Mouse (Mus musculus) ES-Bruce4 (cell line): ENCODE results near the gene Cck. TPM values are rescaled to one million over a fixed set of nuclear protein-coding genes. Genes with fewer than 3 reads are reported as not detected.

Experiments used
- H3K27ac ChIP-seq: 2 replicates; pipeline ENCODE4 v1.5.1; 2012; ENCODE audit warnings: low read length, inconsistent platforms; ENCODE audit not compliant: insufficient read depth
- H3K27me3 ChIP-seq: 2 replicates; pipeline ENCODE4 v1.6.1; 2012; ENCODE audit warnings: mild to moderate bottlenecking, low read length, inconsistent platforms; ENCODE audit not compliant: control insufficient read depth, poor library complexity, insufficient read depth, severe bottlenecking
- H3K36me3 ChIP-seq: 2 replicates; pipeline ENCODE4 v1.6.1; 2012; ENCODE audit warnings: inconsistent platforms, mild to moderate bottlenecking, low read length, moderate library complexity; ENCODE audit not compliant: control insufficient read depth, poor library complexity, insufficient read depth, severe bottlenecking
- H3K4me1 ChIP-seq: one replicate; pipeline ENCODE4 v1.8.1; 2011; ENCODE audit warnings: low read length; ENCODE audit not compliant: control insufficient read depth, insufficient read depth
- H3K4me3 ChIP-seq: 2 replicates; pipeline ENCODE4 v1.5.1; 2011; ENCODE audit warnings: low read depth, mild to moderate bottlenecking, low read length
- H3K9ac ChIP-seq: 2 replicates; pipeline ENCODE4 v1.6.1; 2012; ENCODE audit warnings: low read depth, mild to moderate bottlenecking, inconsistent platforms; ENCODE audit not compliant: poor library complexity, severe bottlenecking
- H3K9me3 ChIP-seq: replicated peaks from 2 replicates; pipeline ENCODE4 v1.6.1; 2012; ENCODE audit warnings: mild to moderate bottlenecking, low read length, inconsistent platforms; ENCODE audit not compliant: control insufficient read depth, poor library complexity, insufficient read depth, severe bottlenecking
- CTCF ChIP-seq: IDR thresholded peaks from one replicate; pipeline ENCODE4 v1.8.1; 2011; ENCODE audit warnings: low read depth, low read length
- EP300 ChIP-seq: IDR thresholded peaks from 2 replicates; pipeline ENCODE4 v1.6.1; 2011; ENCODE audit warnings: low read depth, low read length; ENCODE audit not compliant: insufficient read depth
- POLR2A ChIP-seq: IDR thresholded peaks from one replicate; pipeline ENCODE4 v1.8.1; 2011; ENCODE audit warnings: low read length; ENCODE audit not compliant: insufficient read depth
- polyA plus RNA-seq: library from polyadenylated mRNA; stranded (reverse); fragments of >200 nt; gene quantifications from 2 replicates; pipeline ENCODE4 v1.2.4, GENCODE M21; 2011; ENCODE audit warnings: low read depth; ENCODE audit not compliant: missing spikeins, insufficient read depth, insufficient read length

Gene Cck
- polyA plus RNA-seq, 1 experiment: 1.3 TPM

DNA sequence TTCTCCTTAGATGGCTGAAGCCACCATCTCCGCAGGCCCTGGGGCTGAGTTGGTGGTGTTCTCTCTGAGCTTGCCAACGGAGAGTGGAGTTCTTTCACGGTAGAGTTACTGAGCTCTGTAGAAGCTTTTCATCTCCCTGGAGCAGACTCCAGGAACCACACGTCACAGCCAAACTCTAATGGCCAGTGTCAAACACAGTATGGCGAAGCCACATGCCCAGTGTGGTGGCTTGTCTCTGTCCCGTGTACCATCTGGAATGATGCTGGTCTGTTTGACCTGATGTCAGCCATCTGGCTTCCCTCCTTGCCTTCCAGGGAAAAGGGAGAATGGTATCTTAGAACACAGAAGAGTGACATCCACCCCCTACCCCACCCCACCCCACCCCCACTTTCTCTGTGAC, 25.8 kb downstream of the Cck start:
- H3K4me1 ChIP-seq: peaks cover 2% of the 10 kb centered on the region
- H3K27me3 ChIP-seq: no peaks in the 10 kb centered on the region
- no peak for TF ChIP-seq EP300
- no peak for TF ChIP-seq CTCF
- TF ChIP-seq POLR2A: no peak
- H3K4me3 ChIP-seq: no peak overlapping the region
- no peak overlapping the region for H3K9ac ChIP-seq
- H3K27ac ChIP-seq: no peak overlapping the region
- no peaks in the 10 kb centered on the region for H3K9me3 ChIP-seq
- H3K36me3 ChIP-seq: no peaks in the 10 kb centered on the region

- Histone ChIP-seq H3K9ac (no peak overlapping the region), H3K27me3 (no peaks in the 10 kb centered on the region), H3K9me3 (no peaks in the 10 kb centered on the region), H3K4me3 (no peak overlapping the region), H3K36me3 (peaks cover 2% of the 10 kb centered on the region; the same call in 1 of the 2 replicates), H3K4me1 (peaks cover 2% of the 10 kb centered on the region), H3K27ac (no peak overlapping the region)
- TF ChIP-seq EP300 (no peak), CTCF (no peak), POLR2A (no peak)
Observed at GRCm38 (mm10) chr9:121467460-121467859, 28.0 kb downstream of the Cck start.

- H3K4me1 ChIP-seq: peaks cover 3% of the 10 kb centered on the region
- no peaks in the 10 kb centered on the region for H3K27me3 ChIP-seq
- peaks cover 2% of the 10 kb centered on the region; the same call in 1 of the 2 replicates for H3K36me3 ChIP-seq
- H3K27ac ChIP-seq: no peak overlapping the region
- H3K4me3 ChIP-seq: peak overlapping the region; percentile 62
- TF ChIP-seq CTCF (no peak), POLR2A (no peak), EP300 (no peak)
- H3K9me3 ChIP-seq: no peaks in the 10 kb centered on the region
- H3K9ac ChIP-seq: no peak overlapping the region
Observed at GRCm38 (mm10) chr9:121460527-121460926, 35.0 kb downstream of the Cck start.

DNA sequence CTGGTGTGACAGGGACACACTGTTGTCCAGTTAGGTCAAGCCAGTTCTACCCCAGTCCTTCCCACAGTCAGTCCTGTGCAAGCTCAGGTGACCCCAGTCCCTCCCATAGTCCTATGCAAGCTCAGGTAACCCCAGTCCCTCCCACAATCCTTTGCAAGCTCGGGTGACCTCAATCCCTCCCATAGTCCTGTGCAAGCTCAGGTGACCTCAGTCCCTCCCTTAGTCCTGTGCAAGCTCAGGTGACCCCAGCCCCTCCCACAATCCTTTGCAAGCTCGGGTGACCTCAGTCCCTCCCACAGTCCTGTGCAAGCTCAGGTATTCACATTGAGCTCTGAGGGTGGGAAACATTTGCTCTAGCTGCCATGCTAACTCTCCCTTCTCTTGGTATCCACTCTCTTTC, 35.5 kb downstream of the Cck start:
- Histone ChIP-seq H3K27me3 (no peaks in the 10 kb centered on the region), H3K4me3 (peak overlapping the region; percentile 62), H3K4me1 (peaks cover 3% of the 10 kb centered on the region), H3K9ac (no peak overlapping the region), H3K36me3 (peaks cover 2% of the 10 kb centered on the region; the same call in 1 of the 2 replicates), H3K27ac (no peak overlapping the region), H3K9me3 (no peaks in the 10 kb centered on the region)
- TF ChIP-seq EP300 (peak; percentile 88), CTCF (no peak), POLR2A (peak; percentile 47)

GRCm38 (mm10) chr9:121458466-121458865, 37.0 kb downstream of the Cck start:
- Histone ChIP-seq H3K36me3 (peaks cover 9% of the 10 kb centered on the region), H3K9ac (no peak overlapping the region), H3K4me1 (peaks cover 3% of the 10 kb centered on the region), H3K27ac (no peak overlapping the region), H3K4me3 (no peak overlapping the region), H3K27me3 (no peaks in the 10 kb centered on the region), H3K9me3 (no peaks in the 10 kb centered on the region)
- TF ChIP-seq CTCF (peak; percentile 95), POLR2A (no peak), EP300 (peak; percentile 18; the same call in 1 of the 2 replicates)

GRCm38 (mm10) chr9:121456739-121457515, 38.6 kb downstream of the Cck start:
- Histone ChIP-seq H3K36me3 (peaks cover 7% of the 10 kb centered on the region), H3K9ac (no peak overlapping the region), H3K9me3 (no peaks in the 10 kb centered on the region), H3K27ac (no peak overlapping the region), H3K4me3 (no peak overlapping the region), H3K27me3 (no peaks in the 10 kb centered on the region), H3K4me1 (peaks cover 3% of the 10 kb centered on the region)
- no peak for TF ChIP-seq EP300
- no peak for TF ChIP-seq POLR2A
- no peak for TF ChIP-seq CTCF
